Mouse (Mus musculus): ENCODE results near the gene Fam131b.

DNA sequence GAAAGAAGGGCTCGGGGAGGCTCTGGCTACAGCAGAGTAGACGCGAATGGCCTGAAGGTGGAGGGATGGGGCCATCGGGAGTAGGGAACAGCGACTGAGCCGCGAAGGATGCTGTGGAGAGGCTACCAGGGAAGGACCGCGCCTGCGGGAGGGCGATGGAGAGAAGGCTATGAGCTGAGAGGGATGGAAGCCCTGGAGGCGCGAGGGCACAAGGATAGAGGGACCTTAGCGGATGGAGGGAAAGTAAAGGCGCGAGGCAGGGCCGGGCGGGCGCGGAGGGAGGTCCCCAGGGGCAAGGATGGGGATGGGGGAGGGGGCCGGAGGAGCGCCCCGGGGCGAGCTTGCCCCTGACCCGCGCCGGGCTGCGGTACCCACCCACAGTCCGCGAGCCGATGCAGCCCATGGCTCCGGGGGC, 369 bp downstream of the Fam131b start:
- TF ChIP-seq GATA1 (IDR thresholded peaks at IDR 0.05; ENCODE audit: low read length): no peak
- no peak for TF ChIP-seq TAL1 (IDR thresholded peaks at IDR 0.05; ENCODE audit: low read length)
